Mouse (Mus musculus) intestine, embryonic 16.5 days (tissue): Measurements from ENCODE around the gene Ift80. TPM values are rescaled to one million over a fixed set of nuclear protein-coding genes. Genes with fewer than 3 reads are reported as not detected.
"Not testable (repeated sequence)": the region's sequence is repeated elsewhere in the genome, so short reads cannot be mapped to it uniquely, and the experiment has no call there.

Experiments used
- ATAC-seq: fragments of 200-750 bp; cut with Nextera tagmentation; 2 replicates; pipeline ENCODE4 v1.8.0; 2017; ENCODE audit warnings: moderate TSS enrichment, moderate library complexity
- H3K27ac ChIP-seq: fragments of 300-500 bp; sonication (generic); 2 replicates; pipeline ENCODE4 v1.5.1; 2014; ENCODE audit warnings: mild to moderate bottlenecking, low read length
- H3K27me3 ChIP-seq: fragments of 300-500 bp; sonication (generic); replicated peaks from 2 replicates; pipeline ENCODE4 v1.6.1; 2014; ENCODE audit warnings: low read length, control low read depth, mixed read lengths; ENCODE audit not compliant: control insufficient read depth, insufficient read depth
- H3K36me3 ChIP-seq: fragments of 300-500 bp; sonication (generic); 2 replicates; pipeline ENCODE4 v1.6.1; 2014; ENCODE audit warnings: low read length, control low read depth; ENCODE audit not compliant: control insufficient read depth, insufficient read depth
- H3K4me1 ChIP-seq: fragments of 300-500 bp; sonication (generic); 2 replicates; pipeline ENCODE4 v1.6.1; 2014; ENCODE audit warnings: low read length, control low read depth, mixed read lengths; ENCODE audit not compliant: control insufficient read depth, insufficient read depth
- H3K4me2 ChIP-seq: fragments of 300-500 bp; sonication (generic); 2 replicates; pipeline ENCODE4 v1.6.1; 2014; ENCODE audit warnings: low read depth, low read length, control low read depth
- H3K4me3 ChIP-seq: fragments of 300-500 bp; sonication (generic); 2 replicates; pipeline ENCODE4 v1.5.1; 2014; ENCODE audit warnings: mild to moderate bottlenecking, low read length
- H3K9ac ChIP-seq: fragments of 300-500 bp; sonication (generic); 2 replicates; pipeline ENCODE4 v1.6.1; 2014; ENCODE audit warnings: low read depth, low read length
- H3K9me3 ChIP-seq: fragments of 300-500 bp; sonication (generic); 2 replicates; pipeline ENCODE4 v1.6.1; 2016; ENCODE audit warnings: low read length, control low read depth; ENCODE audit not compliant: control insufficient read depth
- WGBS: fragments of 180-500 bp; shearing (Covaris S2); extraction: QIAGEN DNeasy Blood & Tissue Kit; methylation state at CpG from one replicate; pipeline ENCODE4 v1.1.7; 2014; 5-methylcytosine and 5-hydroxymethylcytosine counted together
- polyA plus RNA-seq: library from polyadenylated mRNA; unstranded; fragments of >200 nt; fragmentation: Nextera tagmentation; extraction: Ambion mirVana; gene quantifications from 2 replicates; pipeline ENCODE4 v1.2.1, GENCODE M21; 2015

The Ift80 gene
- polyA plus RNA-seq, 1 experiment from 2014 or later = 8.6 TPM

- H3K4me3 ChIP-seq = no peak overlapping the region
- H3K9me3 ChIP-seq = no peaks in the 10 kb centered on the region
- 87% methylated on average over 5 of the region's 5 CpGs for WGBS
- H3K36me3 ChIP-seq = no peaks in the 10 kb centered on the region
- H3K27ac ChIP-seq = no peak overlapping the region
- no peak overlapping the region for H3K4me2 ChIP-seq
- H3K4me1 ChIP-seq = no peaks in the 10 kb centered on the region
- no peak overlapping the region for H3K9ac ChIP-seq
- no peaks in the 10 kb centered on the region for H3K27me3 ChIP-seq
- no peak for ATAC-seq
These were observed 51.7 kb downstream of the Ift80 start for GRCm38 (mm10) chr3:68952707-68953106.

- WGBS = 91% methylated on average over 11 of the region's 11 CpGs
- not testable (repeated sequence) for H3K27ac ChIP-seq, ATAC-seq
These were observed 52.4 kb downstream of the Ift80 start for GRCm38 (mm10) chr3:68951971-68952370.

GRCm38 (mm10) chr3:68949381-68949780, 55.0 kb downstream of the Ift80 start:
- Histone ChIP-seq H3K9ac (no peak overlapping the region), H3K27me3 (no peaks in the 10 kb centered on the region), H3K27ac (no peak overlapping the region), H3K4me3 (no peak overlapping the region), H3K4me1 (no peaks in the 10 kb centered on the region), H3K9me3 (no peaks in the 10 kb centered on the region), H3K36me3 (0 out of 2 replicates have a peak, but pooled peaks cover 3% of the 10 kb centered on the region), H3K4me2 (no peak overlapping the region)
- WGBS = 79% methylated on average over 8 of the region's 8 CpGs
- ATAC-seq = no peak

More at GRCm38 (mm10) chr3:68951971-68952370, 52.4 kb downstream of the Ift80 start:
- H3K9ac ChIP-seq, H3K4me2 ChIP-seq, H3K4me3 ChIP-seq, H3K9me3 ChIP-seq, H3K4me1 ChIP-seq, H3K27me3 ChIP-seq, H3K36me3 ChIP-seq: not testable (repeated sequence)

DNA sequence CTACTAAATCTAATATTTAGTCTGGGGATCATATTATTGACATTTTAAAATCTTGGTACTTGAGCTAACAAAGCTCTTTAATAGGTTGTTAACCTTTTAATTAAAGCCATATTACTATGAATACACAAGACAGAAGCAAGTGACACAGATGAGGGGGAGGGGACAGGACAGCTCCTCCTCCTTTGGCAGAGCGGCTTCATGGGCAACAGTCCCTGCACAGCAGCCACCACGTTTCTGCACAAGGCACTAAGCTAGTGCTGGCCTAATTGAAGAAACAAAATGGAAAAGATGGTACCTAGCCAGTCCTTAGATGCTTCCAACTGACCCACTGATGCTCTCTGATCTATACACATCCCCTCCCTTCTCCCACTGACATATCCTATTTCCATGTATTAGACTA, 55.5 kb downstream of the Ift80 start:
- Histone ChIP-seq H3K36me3 (0 out of 2 replicates have a peak, but pooled peaks cover 3% of the 10 kb centered on the region), H3K4me2 (no peak overlapping the region), H3K4me3 (no peak overlapping the region), H3K27me3 (no peaks in the 10 kb centered on the region), H3K9me3 (no peaks in the 10 kb centered on the region), H3K9ac (no peak overlapping the region), H3K27ac (no peak overlapping the region), H3K4me1 (no peaks in the 10 kb centered on the region)
- ATAC-seq = no peak
- WGBS = 79% methylated on average over 2 of the region's 2 CpGs

DNA sequence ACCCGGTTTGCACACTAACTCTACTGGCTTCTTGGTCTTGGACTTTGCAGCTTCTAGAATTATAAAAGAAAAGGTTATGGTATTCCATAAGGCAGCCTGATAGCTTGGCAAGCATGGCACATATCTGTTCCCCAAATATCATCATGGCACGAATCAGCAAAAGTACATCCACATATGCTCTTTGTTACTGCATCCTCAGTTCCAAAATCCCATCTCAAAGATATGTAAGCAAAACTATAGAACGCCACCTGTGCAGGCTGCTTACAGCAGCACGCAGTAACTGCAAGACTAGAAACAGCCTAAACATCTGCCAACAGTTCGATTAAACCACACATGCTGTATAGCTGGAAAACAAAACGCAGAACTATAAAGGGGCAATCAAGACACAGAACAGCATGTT, 62.5 kb downstream of the Ift80 start:
- no peak overlapping the region for H3K4me3 ChIP-seq
- no peaks in the 10 kb centered on the region for H3K27me3 ChIP-seq
- H3K36me3 ChIP-seq = 0 out of 2 replicates have a peak, but pooled peaks cover 3% of the 10 kb centered on the region
- WGBS = 91% methylated on average over 6 of the region's 6 CpGs
- no peaks in the 10 kb centered on the region for H3K4me1 ChIP-seq
- ATAC-seq = no peak
- H3K9ac ChIP-seq = no peak overlapping the region
- H3K27ac ChIP-seq = no peak overlapping the region
- H3K4me2 ChIP-seq = no peak overlapping the region
- H3K9me3 ChIP-seq = no peaks in the 10 kb centered on the region

DNA sequence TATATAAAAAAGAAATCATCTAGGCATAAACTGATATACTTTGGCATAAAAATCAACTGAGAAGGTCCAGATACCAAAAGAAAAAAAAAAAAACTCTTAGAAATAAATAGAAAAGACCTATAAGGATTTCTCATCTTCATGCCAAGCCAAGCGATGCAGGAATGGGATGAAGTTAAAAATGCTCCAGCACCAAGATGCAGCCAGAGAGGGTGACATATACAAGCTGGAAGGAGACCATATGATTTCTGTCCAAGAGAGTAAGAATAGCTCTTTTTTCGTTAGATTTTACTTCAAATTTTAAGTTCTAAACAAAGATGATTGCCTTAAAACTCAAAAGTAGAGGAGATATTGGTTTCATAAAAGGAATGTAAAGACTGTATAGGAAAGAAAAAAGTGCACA, 64.1 kb downstream of the Ift80 start:
- no peaks in the 10 kb centered on the region for H3K9me3 ChIP-seq
- no peak overlapping the region for H3K27ac ChIP-seq
- H3K4me2 ChIP-seq = no peak overlapping the region
- H3K36me3 ChIP-seq = no peaks in the 10 kb centered on the region
- H3K9ac ChIP-seq = no peak overlapping the region
- H3K27me3 ChIP-seq = no peaks in the 10 kb centered on the region
- no peaks in the 10 kb centered on the region for H3K4me1 ChIP-seq
- WGBS = 87% methylated on average over 2 of the region's 2 CpGs
- no peak overlapping the region for H3K4me3 ChIP-seq
- no peak for ATAC-seq

DNA sequence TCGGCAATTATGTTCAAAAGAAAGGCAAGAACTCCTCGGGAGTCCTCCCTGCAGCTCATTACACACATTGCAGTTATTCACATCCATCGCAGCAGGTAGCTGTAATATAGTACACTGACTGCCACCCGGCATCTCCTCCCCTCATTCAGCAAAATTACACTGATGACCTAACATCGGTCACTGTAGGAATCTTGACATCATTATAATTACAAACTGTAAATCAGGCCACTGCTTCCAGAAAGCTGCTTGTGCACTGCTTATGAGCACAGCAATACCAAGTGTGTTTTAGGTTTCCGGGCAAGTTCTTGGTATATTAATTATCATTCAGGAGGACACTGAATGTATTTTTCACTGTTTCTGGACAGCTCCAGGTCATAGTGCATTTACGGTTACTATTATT, 65.1 kb downstream of the Ift80 start:
- Histone ChIP-seq H3K36me3 (no peaks in the 10 kb centered on the region), H3K27ac (no peak overlapping the region), H3K27me3 (no peaks in the 10 kb centered on the region), H3K9ac (no peak overlapping the region), H3K9me3 (no peaks in the 10 kb centered on the region), H3K4me1 (no peaks in the 10 kb centered on the region), H3K4me3 (no peak overlapping the region), H3K4me2 (no peak overlapping the region)
- no peak for ATAC-seq
- 85% methylated on average over 7 of the region's 7 CpGs for WGBS

GRCm38 (mm10) chr3:68936709-68937108, 67.7 kb downstream of the Ift80 start:
- no peaks in the 10 kb centered on the region for H3K4me1 ChIP-seq
- no peak overlapping the region for H3K27ac ChIP-seq
- no peak for ATAC-seq
- no peaks in the 10 kb centered on the region for H3K9me3 ChIP-seq
- H3K36me3 ChIP-seq = no peaks in the 10 kb centered on the region
- no peak overlapping the region for H3K4me2 ChIP-seq
- H3K4me3 ChIP-seq = no peak overlapping the region
- no peaks in the 10 kb centered on the region for H3K27me3 ChIP-seq
- no peak overlapping the region for H3K9ac ChIP-seq
- WGBS = 93% methylated on average over 3 of the region's 3 CpGs

DNA sequence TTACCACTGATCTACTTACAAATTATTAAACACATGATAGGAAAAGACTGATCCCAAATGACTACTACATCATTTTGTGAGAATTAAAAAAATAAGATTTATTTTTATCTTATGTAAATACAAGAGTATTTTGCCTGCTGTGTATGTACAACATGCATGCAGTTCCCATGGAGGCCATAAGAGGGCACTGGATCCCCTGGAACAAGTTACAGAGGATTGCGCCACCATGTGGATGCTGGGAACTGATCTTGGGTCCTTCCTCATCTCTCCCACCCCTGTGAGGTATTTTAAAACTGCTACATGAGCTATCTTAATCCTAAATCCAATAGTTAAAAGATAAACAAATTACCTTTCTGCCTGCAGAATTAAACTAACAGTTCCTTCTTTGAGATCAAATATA, 68.9 kb downstream of the Ift80 start:
- no peaks in the 10 kb centered on the region for H3K36me3 ChIP-seq
- no peaks in the 10 kb centered on the region for H3K9me3 ChIP-seq
- H3K4me1 ChIP-seq = no peaks in the 10 kb centered on the region
- ATAC-seq = no peak
- no peak overlapping the region for H3K4me2 ChIP-seq
- no peaks in the 10 kb centered on the region for H3K27me3 ChIP-seq
- no peak overlapping the region for H3K9ac ChIP-seq
- H3K4me3 ChIP-seq = no peak overlapping the region
- H3K27ac ChIP-seq = no peak overlapping the region
- 100% methylated on average over 1 of the region's 1 CpGs for WGBS

DNA sequence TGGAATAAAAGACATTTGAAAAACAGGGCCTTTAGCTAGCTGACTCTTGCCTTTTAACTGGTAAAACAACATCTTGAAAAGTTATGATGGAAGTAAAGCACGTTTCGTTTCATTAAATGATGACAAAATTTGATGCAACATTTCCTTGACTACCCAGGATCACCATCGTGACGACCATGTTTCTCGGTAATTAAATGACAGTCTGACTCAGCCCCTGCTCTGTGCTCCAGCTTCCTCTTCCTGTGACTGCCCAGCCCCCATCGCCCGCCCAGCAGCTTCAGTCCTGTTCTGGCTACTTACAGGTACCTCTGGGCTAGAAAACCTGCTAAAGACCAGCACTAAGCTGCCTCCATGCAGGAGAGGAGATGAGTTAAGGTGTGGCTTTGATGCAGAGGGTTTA, 70.1 kb downstream of the Ift80 start:
- ATAC-seq = no peak
- Histone ChIP-seq H3K4me3 (no peak overlapping the region), H3K27ac (no peak overlapping the region), H3K4me1 (no peaks in the 10 kb centered on the region), H3K27me3 (no peaks in the 10 kb centered on the region), H3K36me3 (no peaks in the 10 kb centered on the region), H3K9me3 (no peaks in the 10 kb centered on the region), H3K9ac (no peak overlapping the region), H3K4me2 (no peak overlapping the region)
- 86% methylated on average over 7 of the region's 7 CpGs for WGBS
